Mouse (Mus musculus): Measurements from ENCODE around the gene Rgmb. TPM values are rescaled to one million over a fixed set of nuclear protein-coding genes. Genes with fewer than 3 reads are reported as not detected.

Gene Rgmb
- polyA plus RNA-seq, 1 experiment from 2014 or later, result 65.1 TPM

Other genes starting within 250 kb of the Rgmb start
- 44.8 and 48.3 TPM in 2 replicates for gene Chd1, start 126.1 kb downstream of the Rgmb start, polyA plus RNA-seq (2016; fragmentation: Nextera tagmentation; extraction: Ambion mirVana)